Mouse (Mus musculus): Measurements from ENCODE around the gene Capn1. TPM values are rescaled to one million over a fixed set of nuclear protein-coding genes. Genes with fewer than 3 reads are reported as not detected.

Capn1 gene
- total RNA-seq (2021), result 10 to 100 TPM; 77.0 to 81.1 TPM
- long read RNA-seq, experiment 1, partial matches to known transcripts, result 19 of 54 reads
- long read RNA-seq, experiment 1, other reads (novel, unspliced or antisense), result 35 of 54 reads
- long read RNA-seq, experiment 2, partial matches to known transcripts, result 13 of 60 reads
- long read RNA-seq, experiment 2, other reads (novel, unspliced or antisense), result 47 of 60 reads

GRCm38 (mm10) chr19:6015511-6016315 is at the start of gene Capn1:
Gene Capn1 (minus strand): TSS chr19:6015897.
- DNase-seq, result peak; percentile 87
- intact Hi-C loops (cut with DNase I; ENCODE audit: low total_unique reads), result loop anchor here (10.0 kb wide), 1 partner anchor 101 kb away; the partner anchor contains the start of gene Dpf2

GRCm38 (mm10) chr19:6063081-6063480 is 47.4 kb upstream of the Capn1 start:
- intact Hi-C loops (cut with DNase I; ENCODE audit: low total_unique reads), result no loop called here
- DNase-seq, result no peak

GRCm38 (mm10) chr19:6062418-6062817 is 46.7 kb upstream of the Capn1 start:
- intact Hi-C loops (cut with DNase I; ENCODE audit: low total_unique reads), result no loop called here
- DNase-seq, result no peak

GRCm38 (mm10) chr19:6061641-6062302 is 46.1 kb upstream of the Capn1 start:
- intact Hi-C loops (cut with DNase I; ENCODE audit: low total_unique reads), result no loop called here
- DNase-seq, result peak; percentile 42

GRCm38 (mm10) chr19:6061021-6061533 is 45.4 kb upstream of the Capn1 start, which contains the start of gene Znhit2:
Gene Znhit2 (plus strand): TSS chr19:6061192.
- intact Hi-C loops (cut with DNase I; ENCODE audit: low total_unique reads), result no loop called here
- peak; percentile 92 for DNase-seq

- no peak for DNase-seq
- intact Hi-C loops (cut with DNase I; ENCODE audit: low total_unique reads), result no loop called here
Observed at GRCm38 (mm10) chr19:6058966-6059365, 43.3 kb upstream of the Capn1 start.

- intact Hi-C loops (cut with DNase I; ENCODE audit: low total_unique reads), result no loop called here
Observed at GRCm38 (mm10) chr19:6058513-6058912, 42.8 kb upstream of the Capn1 start.

GRCm38 (mm10) chr19:6057313-6058096 is 41.8 kb upstream of the Capn1 start, which contains the start of the genes Mrpl49 and Fau:
Gene Mrpl49 (minus strand): TSS chr19:6057785.
Gene Fau (plus strand): TSS chr19:6057844.
- intact Hi-C loops (cut with DNase I; ENCODE audit: low total_unique reads), result no loop called here
- peak; percentile 99 for DNase-seq

More at GRCm38 (mm10) chr19:6058513-6058912, 42.8 kb upstream of the Capn1 start:
- no peak for DNase-seq

- intact Hi-C loops (cut with DNase I; ENCODE audit: low total_unique reads), result no loop called here
- no peak for DNase-seq
Observed at GRCm38 (mm10) chr19:6056696-6057095, 41.0 kb upstream of the Capn1 start.

- DNase-seq, result no peak
- intact Hi-C loops (cut with DNase I; ENCODE audit: low total_unique reads), result no loop called here
Observed at GRCm38 (mm10) chr19:6054296-6054695, 38.6 kb upstream of the Capn1 start.

GRCm38 (mm10) chr19:6052516-6052915 is 36.8 kb upstream of the Capn1 start:
- intact Hi-C loops (cut with DNase I; ENCODE audit: low total_unique reads), result no loop called here
- no peak for DNase-seq

GRCm38 (mm10) chr19:6048681-6049410 is 33.1 kb upstream of the Capn1 start:
- no peak for DNase-seq
- intact Hi-C loops (cut with DNase I; ENCODE audit: low total_unique reads), result no loop called here

- no peak for DNase-seq
- intact Hi-C loops (cut with DNase I; ENCODE audit: low total_unique reads), result no loop called here
Observed at GRCm38 (mm10) chr19:6047899-6048166, 32.1 kb upstream of the Capn1 start.

GRCm38 (mm10) chr19:6047154-6047898 is 31.6 kb upstream of the Capn1 start:
- DNase-seq, result no peak
- intact Hi-C loops (cut with DNase I; ENCODE audit: low total_unique reads), result no loop called here

- intact Hi-C loops (cut with DNase I; ENCODE audit: low total_unique reads), result no loop called here
Observed at GRCm38 (mm10) chr19:6046294-6047153, 30.8 kb upstream of the Capn1 start, which contains the start of gene Syvn1. Gene Syvn1 (plus strand): TSS chr19:6046576.

GRCm38 (mm10) chr19:6045366-6046293 is 29.9 kb upstream of the Capn1 start:
- intact Hi-C loops (cut with DNase I; ENCODE audit: low total_unique reads), result no loop called here

More at GRCm38 (mm10) chr19:6046294-6047153, 30.8 kb upstream of the Capn1 start, which contains the start of gene Syvn1:
- DNase-seq, result peak; percentile 88

More at GRCm38 (mm10) chr19:6045366-6046293, 29.9 kb upstream of the Capn1 start:
- DNase-seq, result no peak
